Mouse (Mus musculus) MEL (cell line): ENCODE results near the gene Rrp7a. TPM values are rescaled to one million over a fixed set of nuclear protein-coding genes. Genes with fewer than 3 reads are reported as not detected.

ENCODE experiments used
- DNase-seq: peaks from one replicate; pipeline ENCODE4 v3.0.0; 2011; ENCODE audit warnings: low read depth, low spot score
- H3K27ac ChIP-seq: 2 replicates; pipeline ENCODE4 v1.5.1; 2012; ENCODE audit warnings: low read depth, mild to moderate bottlenecking, control low read depth, low read length, moderate library complexity; ENCODE audit not compliant: control insufficient read depth
- H3K27me3 ChIP-seq, 2 experiments: fragments of 150-350 bp in 1 of 2; sonication (generic) in 1 of 2; 2 replicates each; pipeline ENCODE4 v1.6.1; 2012; ENCODE audit warnings: low read length in 2 of 2, mild to moderate bottlenecking in 2 of 2, improper control_type of control experiment in 1 of 2, moderate library complexity in 1 of 2; ENCODE audit not compliant: insufficient read depth in 2 of 2, control insufficient read depth in 1 of 2
- H3K36me3 ChIP-seq, 2 experiments: 2 replicates each; pipeline ENCODE4 v1.6.1; 2012 to 2014; ENCODE audit warnings: low read length in 2 of 2, improper control_type of control experiment in 1 of 2, inconsistent platforms in 1 of 2, mild to moderate bottlenecking in 1 of 2; ENCODE audit not compliant: insufficient read depth in 2 of 2, control insufficient read depth in 1 of 2
- H3K4me1 ChIP-seq, 2 experiments: fragments of 150-350 bp in 1 of 2; sonication (generic) in 1 of 2; 2 replicates each; pipeline ENCODE4 v1.6.1; 2012; ENCODE audit warnings: low read length in 2 of 2, improper control_type of control experiment in 1 of 2, mild to moderate bottlenecking in 1 of 2; ENCODE audit not compliant: insufficient read depth in 2 of 2, control insufficient read depth in 1 of 2
- H3K4me3 ChIP-seq, 2 experiments: fragments of 150-350 bp in 1 of 2; sonication (generic) in 1 of 2; 2 replicates each; pipeline ENCODE4 v1.5.1; 2012; ENCODE audit warnings: low read depth in 2 of 2, low read length in 2 of 2, mild to moderate bottlenecking in 2 of 2, moderate library complexity in 2 of 2, control low read depth in 1 of 2, improper control_type of control experiment in 1 of 2; ENCODE audit not compliant: control insufficient read depth in 1 of 2, insufficient read depth in 1 of 2
- H3K79me2 ChIP-seq: 2 replicates; pipeline ENCODE4 v1.6.1; 2012; ENCODE audit warnings: mild to moderate bottlenecking, low read length, moderate library complexity; ENCODE audit not compliant: control insufficient read depth, poor library complexity, insufficient read depth
- H3K9ac ChIP-seq: 2 replicates; pipeline ENCODE4 v1.6.1; 2012; ENCODE audit warnings: low read depth, mild to moderate bottlenecking, control low read depth, low read length, moderate library complexity; ENCODE audit not compliant: control insufficient read depth, poor library complexity, severe bottlenecking
- H3K9me3 ChIP-seq: fragments of 150-350 bp; sonication (generic); replicated peaks from 2 replicates; pipeline ENCODE4 v1.6.1; 2012; ENCODE audit warnings: mild to moderate bottlenecking, low read length, improper control_type of control experiment, moderate library complexity; ENCODE audit not compliant: insufficient read depth
- CHD1 ChIP-seq: IDR thresholded peaks from 2 replicates; pipeline ENCODE4 v1.6.1; 2012; ENCODE audit warnings: low read depth, mild to moderate bottlenecking, inconsistent platforms, low read length, improper control_type of control experiment
- CTCF ChIP-seq, 3 experiments: IDR thresholded peaks in 2 of 3; conservative IDR thresholded peaks in 1 of 3; 2 replicates each; pipeline ENCODE4 v1.5.1; 2011 to 2012; ENCODE audit warnings: low read length in 3 of 3, low read depth in 2 of 3, mild to moderate bottlenecking in 2 of 3, improper control_type of control experiment in 1 of 3, inconsistent platforms in 1 of 3, mixed read lengths in 1 of 3, moderate library complexity in 1 of 3; ENCODE audit not compliant: control insufficient read depth in 1 of 3, insufficient read depth in 1 of 3, poor library complexity in 1 of 3, severe bottlenecking in 1 of 3
- ELF1 ChIP-seq: IDR thresholded peaks from 2 replicates; pipeline ENCODE4 v1.6.1; 2014; ENCODE audit warnings: low read depth, mild to moderate bottlenecking, inconsistent platforms, low read length, improper control_type of control experiment, moderate library complexity
- EP300 ChIP-seq, 2 experiments: IDR thresholded peaks; 2 replicates each; pipeline ENCODE4 v1.6.1; 2011; ENCODE audit warnings: improper control_type of control experiment in 2 of 2, low read length in 2 of 2, low read depth in 1 of 2, mild to moderate bottlenecking in 1 of 2
- HCFC1 ChIP-seq: IDR thresholded peaks from 2 replicates; pipeline ENCODE4 v1.6.1; 2012; ENCODE audit warnings: low read depth, mild to moderate bottlenecking, inconsistent platforms, low read length, improper control_type of control experiment, moderate library complexity
- MAFK ChIP-seq: IDR thresholded peaks from 2 replicates; pipeline ENCODE4 v1.6.1; 2011; ENCODE audit warnings: low read depth, mild to moderate bottlenecking, low read length, improper control_type of control experiment, borderline replicate concordance
- MAX ChIP-seq: IDR thresholded peaks from 2 replicates; pipeline ENCODE4 v1.6.1; 2011; ENCODE audit warnings: low read length, improper control_type of control experiment
- MAZ ChIP-seq: IDR thresholded peaks from 2 replicates; pipeline ENCODE4 v1.6.1; 2012; ENCODE audit warnings: low read depth, mild to moderate bottlenecking, inconsistent platforms, low read length, improper control_type of control experiment
- MXI1 ChIP-seq: IDR thresholded peaks from 2 replicates; pipeline ENCODE4 v1.6.1; 2011; ENCODE audit warnings: mild to moderate bottlenecking, low read depth, low read length, improper control_type of control experiment
- MYC ChIP-seq: IDR thresholded peaks from 2 replicates; pipeline ENCODE4 v1.6.1; 2011; ENCODE audit warnings: low read depth, mild to moderate bottlenecking, low read length, improper control_type of control experiment, moderate library complexity
- NELFE ChIP-seq: IDR thresholded peaks from 2 replicates; pipeline ENCODE4 v1.6.1; 2011; ENCODE audit warnings: low read depth, low read length, improper control_type of control experiment
- POLR2A ChIP-seq, 2 experiments: IDR thresholded peaks; 2 replicates each; pipeline ENCODE4 v1.6.1; 2011 to 2012; ENCODE audit warnings: low read length in 2 of 2, mild to moderate bottlenecking in 2 of 2, control low read depth in 1 of 2, improper control_type of control experiment in 1 of 2, low read depth in 1 of 2, moderate library complexity in 1 of 2; ENCODE audit not compliant: control insufficient read depth in 1 of 2, insufficient read depth in 1 of 2, poor library complexity in 1 of 2
- POLR2AphosphoS2 ChIP-seq: IDR thresholded peaks from 2 replicates; pipeline ENCODE4 v1.6.1; 2011; ENCODE audit warnings: low read length, improper control_type of control experiment
- SIN3A ChIP-seq: IDR thresholded peaks from 2 replicates; pipeline ENCODE4 v1.6.1; 2012; ENCODE audit warnings: low read length, improper control_type of control experiment, inconsistent platforms
- TAL1 ChIP-seq: IDR thresholded peaks from 2 replicates; pipeline ENCODE4 v1.6.1; 2012; ENCODE audit warnings: mild to moderate bottlenecking, inconsistent platforms, low read length, moderate library complexity, mixed read lengths
- TBP ChIP-seq: IDR thresholded peaks from 2 replicates; pipeline ENCODE4 v1.8.0; 2011; ENCODE audit warnings: low read depth, low read length, improper control_type of control experiment
- TCF12 ChIP-seq: IDR thresholded peaks from 2 replicates; pipeline ENCODE4 v1.6.1; 2014; ENCODE audit warnings: low read depth, mild to moderate bottlenecking, inconsistent platforms, low read length, improper control_type of control experiment, moderate library complexity
- UBTF ChIP-seq: IDR thresholded peaks from 2 replicates; pipeline ENCODE4 v1.6.1; 2012; ENCODE audit warnings: low read depth, mild to moderate bottlenecking, inconsistent platforms, low read length, improper control_type of control experiment, moderate library complexity, borderline replicate concordance; ENCODE audit not compliant: insufficient read depth
- ZKSCAN1 ChIP-seq: IDR thresholded peaks from 2 replicates; pipeline ENCODE4 v1.6.1; 2012; ENCODE audit warnings: low read depth, mild to moderate bottlenecking, inconsistent platforms, low read length, improper control_type of control experiment, moderate library complexity
- ZMIZ1 ChIP-seq: IDR thresholded peaks from 2 replicates; pipeline ENCODE4 v1.6.1; 2012; ENCODE audit warnings: low read depth, mild to moderate bottlenecking, inconsistent platforms, low read length, improper control_type of control experiment, moderate library complexity
- polyA plus RNA-seq, 2 experiments: library from polyadenylated mRNA; stranded (reverse) in 1 of 2; unstranded in 1 of 2; fragments of >175 nt in 1 of 2; fragments of >200 nt in 1 of 2; gene quantifications; 2 replicates each; pipeline versions ENCODE4 v1.2.1 to v1.2.4; 2012; ENCODE audit warnings: low replicate concordance in 2 of 2, low read depth in 1 of 2; ENCODE audit not compliant: insufficient read length in 2 of 2, insufficient read depth in 1 of 2, missing spikeins in 1 of 2
- total RNA-seq: library from RNA; depleted of rRNA; stranded (reverse); fragments of 300-350 nt; gene quantifications from 2 replicates; pipeline ENCODE4 v1.2.3, GENCODE M21; 2012

Gene Rrp7a
- total and polyA plus RNA-seq, 3 experiments: 155 to 483 (median 283) TPM

GRCm38 (mm10) chr15:83171712-83172481 is 49.3 kb upstream of the Rrp7a start:
- TF ChIP-seq CHD1: no peak
- TF ChIP-seq TCF12: peak; percentile 57
- TF ChIP-seq POLR2AphosphoS2: peak; percentile 78; the same call in 1 of the 2 replicates
- peak; percentile 47; the same call in 1 of the 2 replicates for TF ChIP-seq MAZ
- no peak for TF ChIP-seq MAFK
- TF ChIP-seq NELFE: peak; percentile 75
- no peak for TF ChIP-seq MYC
- peak; percentile 79 for TF ChIP-seq HCFC1
- peak; percentile 71; the same call in 1 of the 2 replicates for TF ChIP-seq TBP
- TF ChIP-seq POLR2A (IDR thresholded peaks at IDR 0.05; ENCODE audit: control insufficient read depth in 1 of 2, insufficient read depth in 1 of 2, low read depth in 1 of 2, low read length in 2 of 2, poor library complexity in 1 of 2): peak; percentile 54 to 87; a peak in 3 of 4 replicates
- peak; percentile 7; the same call in 1 of the 2 replicates for TF ChIP-seq MXI1
- TF ChIP-seq ZMIZ1: peak; percentile 64; the same call in 1 of the 2 replicates
- no peak for TF ChIP-seq TAL1
- no peak for TF ChIP-seq EP300 (IDR thresholded peaks at IDR 0.05; ENCODE audit: low read depth in 1 of 2, low read length in 2 of 2)
- TF ChIP-seq ZKSCAN1: no peak
- TF ChIP-seq UBTF: 0 out of 2 replicates have a peak, but pooled peaks have one; percentile 37
- TF ChIP-seq CTCF (IDR thresholded peaks at IDR 0.05 in 2 of 3, conservative IDR thresholded peaks at IDR 0.05 in 1 of 3; ENCODE audit: control insufficient read depth in 1 of 3, insufficient read depth in 1 of 3, low read depth in 2 of 3, low read length in 3 of 3, poor library complexity in 1 of 3, severe bottlenecking in 1 of 3): peak in 2 of 3 experiments; percentile 19 to 29; a peak in 4 of 6 replicates
- peak; percentile 81 for TF ChIP-seq SIN3A
- peak; percentile 93 for TF ChIP-seq ELF1
- peak; percentile 48; the same call in 1 of the 2 replicates for TF ChIP-seq MAX
- H3K9ac ChIP-seq: peak overlapping the region; percentile 75
- H3K27me3 ChIP-seq: no peaks in the 10 kb centered on the region
- peaks cover 0 to 13% of the 10 kb centered on the region in 2 experiments; a peak in 2 of 4 replicates for H3K36me3 ChIP-seq
- H3K27ac ChIP-seq: peak overlapping the region; percentile 60
- no peaks in the 10 kb centered on the region; the same call in 1 of the 2 replicates for H3K79me2 ChIP-seq
- peak overlapping the region; percentile 63 to 97 for H3K4me3 ChIP-seq
- DNase-seq: peak; percentile 98
- no peaks in the 10 kb centered on the region for H3K9me3 ChIP-seq
- peaks cover 7 to 20% of the 10 kb centered on the region in 2 experiments for H3K4me1 ChIP-seq
